Mouse (Mus musculus): Measurements from ENCODE around the gene Klhl4. TPM values are rescaled to one million over a fixed set of nuclear protein-coding genes. Genes with fewer than 3 reads are reported as not detected.

The Klhl4 gene
- polyA plus RNA-seq (2017; shearing (Covaris generic)), result 0.13 TPM

GRCm38 (mm10) chrX:114473782-114474731 is at the start of gene Klhl4:
Klhl4 (plus strand) TSS chrX:114474333.

